In genomic region chr11:119033874-119034558, GRCm38 (mm10) we compare ENCODE assay signal across 8 mouse cellular contexts. TPM values are rescaled to one million over a fixed set of nuclear protein-coding genes. Genes with fewer than 3 reads are reported as not detected.
DNase-seq lines count a peak whose midpoint lies in the region; ATAC-seq and TF ChIP-seq lines count a peak whose summit lies in the region.

No protein-coding gene starts in this region.

- intact Hi-C loops in gastrocnemius, postnatal 14 days (cut with DNase I; ENCODE audit: low total_unique reads), result loop anchor here (2.0 to 10.0 kb wide), 2 partner anchors 51 to 155 kb away; partner anchors contain the start of gene Cbx4

- no peaks in the 10 kb centered on the region for H3K9me3 ChIP-seq in limb, embryonic 14.5 days (ENCODE audit: control insufficient read depth, low read length)
- H3K9me3 ChIP-seq in midbrain, embryonic 16.5 days (replicated peaks; ENCODE audit: control insufficient read depth, low read length, poor library complexity, severe bottlenecking), result no peaks in the 10 kb centered on the region
- no peaks in the 10 kb centered on the region for H3K9me3 ChIP-seq in stomach, embryonic 15.5 days

- peak; percentile 74 for ATAC-seq in limb, embryonic 14.5 days (ENCODE audit: low FRiP score, low read depth)
- 0 out of 2 replicates have a peak, but pooled peaks have one; percentile 12 for ATAC-seq in midbrain, embryonic 16.5 days
- 0 out of 2 replicates have a peak, but pooled peaks have one; percentile 15 for ATAC-seq in stomach, embryonic 15.5 days (ENCODE audit: insufficient read depth, low FRiP score, low read depth)

- TF ChIP-seq POLR2A in limb, embryonic 14.5 days (IDR thresholded peaks at IDR 0.05; ENCODE audit: borderline replicate concordance, extremely low read depth, insufficient read depth, insufficient read length), result no peak

- no peak overlapping the region for H3K9ac ChIP-seq in limb, embryonic 14.5 days (ENCODE audit: low read depth, low read length, severe bottlenecking)
- no peak overlapping the region for H3K9ac ChIP-seq in midbrain, embryonic 16.5 days (ENCODE audit: low read depth, low read length)
- H3K9ac ChIP-seq in stomach, embryonic 15.5 days, result no peak overlapping the region

- peak overlapping the region; percentile 19 for H3K4me3 ChIP-seq in limb, embryonic 14.5 days (replicated peaks; ENCODE audit: low read length)
- no peak overlapping the region for H3K4me3 ChIP-seq in midbrain, embryonic 16.5 days (ENCODE audit: low read depth, low read length)
- peak overlapping the region; percentile 27 for H3K4me3 ChIP-seq in stomach, embryonic 15.5 days (replicated peaks)

- H3K27ac ChIP-seq in limb, embryonic 14.5 days (replicated peaks; ENCODE audit: low read depth, low read length), result no peak overlapping the region
- H3K27ac ChIP-seq in midbrain, embryonic 16.5 days (ENCODE audit: low read length), result no peak overlapping the region
- no peak overlapping the region for H3K27ac ChIP-seq in stomach, embryonic 15.5 days

- H3K36me3 ChIP-seq in limb, embryonic 14.5 days (ENCODE audit: control insufficient read depth, insufficient read depth, low read length), result peaks cover 36% of the 10 kb centered on the region
- H3K36me3 ChIP-seq in midbrain, embryonic 16.5 days (ENCODE audit: control insufficient read depth, insufficient read depth, low read length), result peaks cover 8% of the 10 kb centered on the region; the same call in 1 of the 2 replicates
- H3K36me3 ChIP-seq in stomach, embryonic 15.5 days, result peaks cover 22% of the 10 kb centered on the region; the same call in 1 of the 2 replicates

- 1% methylated on average over 26 of the region's 26 CpGs for WGBS in limb, embryonic 14.5 days
- WGBS in midbrain, embryonic 16.5 days, result 3% methylated on average over 26 of the region's 26 CpGs
- 2% methylated on average over 26 of the region's 26 CpGs for WGBS in stomach, embryonic 15.5 days

- peak; percentile 75 for DNase-seq in right cerebral cortex, adult 18-20 months
- DNase-seq in right cerebral cortex, postnatal 36 days (ENCODE audit: low spot score in 2 of 2), result no peak
- peak; percentile 91 to 94 for DNase-seq in cerebellum, postnatal 14 days
- DNase-seq in gastrocnemius, postnatal 14 days, result peak; percentile 87
- DNase-seq in induced T-regulatory cell, adult 2 months (ENCODE audit: low read depth), result peak; percentile 92
- peak; percentile 78 for DNase-seq in limb, embryonic 14.5 days (ENCODE audit: low spot score)

- peaks cover 27% of the 10 kb centered on the region for H3K4me1 ChIP-seq in limb, embryonic 14.5 days (ENCODE audit: control insufficient read depth, insufficient read depth, low read length)
- peaks cover 37% of the 10 kb centered on the region for H3K4me1 ChIP-seq in midbrain, embryonic 16.5 days (ENCODE audit: control insufficient read depth, insufficient read depth, low read length)
- H3K4me1 ChIP-seq in stomach, embryonic 15.5 days, result peaks cover 36% of the 10 kb centered on the region

- peak overlapping the region; percentile 47 for H3K4me2 ChIP-seq in limb, embryonic 14.5 days (replicated peaks; ENCODE audit: low read depth, low read length, severe bottlenecking)
- H3K4me2 ChIP-seq in midbrain, embryonic 16.5 days (ENCODE audit: low read length), result peak overlapping the region; percentile 32; the same call in 1 of the 2 replicates
- peak overlapping the region; percentile 54 for H3K4me2 ChIP-seq in stomach, embryonic 15.5 days

- H3K27me3 ChIP-seq in limb, embryonic 14.5 days (ENCODE audit: control insufficient read depth, insufficient read depth, low read length), result peaks cover 43% of the 10 kb centered on the region
- peaks cover 29% of the 10 kb centered on the region for H3K27me3 ChIP-seq in midbrain, embryonic 16.5 days (ENCODE audit: control insufficient read depth, insufficient read depth, low read depth, low read length)
- H3K27me3 ChIP-seq in stomach, embryonic 15.5 days (replicated peaks), result peaks cover 44% of the 10 kb centered on the region

RNA-seq across cellular contexts. Expression of gene Cbx8, which starts 6.8 kb away (rescaled TPM):
- total RNA-seq in gastrocnemius, postnatal 14 days (2021), result 1 to 10 TPM; 2.1 to 2.7 TPM
- polyA plus RNA-seq in limb, embryonic 14.5 days (2012; rRNA removed), result 6.9 and 7.2 TPM in 2 replicates
- polyA plus RNA-seq in limb, embryonic 14.5 days (2014; fragmentation: Nextera tagmentation; extraction: Ambion mirVana), result 10.1 and 12.6 TPM in 2 replicates
- 8.5 and 8.6 TPM in 2 replicates for polyA plus RNA-seq in midbrain, embryonic 16.5 days (2015; fragmentation: Nextera tagmentation; extraction: Ambion mirVana)
- 6.9 and 7.2 TPM in 2 replicates for polyA plus RNA-seq in stomach, embryonic 15.5 days (2015; fragmentation: Nextera tagmentation; extraction: Ambion mirVana)

RNA-seq across cellular contexts. Expression of gene Cbx2, which starts 11.3 kb away (rescaled TPM):
- 1 to 10 TPM; 1.4 to 1.9 TPM for total RNA-seq in gastrocnemius, postnatal 14 days (2021)
- 35.7 and 40.4 TPM in 2 replicates for polyA plus RNA-seq in limb, embryonic 14.5 days (2012; rRNA removed)
- polyA plus RNA-seq in limb, embryonic 14.5 days (2014; fragmentation: Nextera tagmentation; extraction: Ambion mirVana), result 29.1 and 35.5 TPM in 2 replicates
- 13.3 and 18.0 TPM in 2 replicates for polyA plus RNA-seq in midbrain, embryonic 16.5 days (2015; fragmentation: Nextera tagmentation; extraction: Ambion mirVana)
- 21.3 and 24.8 TPM in 2 replicates for polyA plus RNA-seq in stomach, embryonic 15.5 days (2015; fragmentation: Nextera tagmentation; extraction: Ambion mirVana)

RNA-seq across cellular contexts. Expression of gene Enpp7, which starts 46.0 kb away (rescaled TPM):
- not detected for total RNA-seq in gastrocnemius, postnatal 14 days (2021)
- polyA plus RNA-seq in limb, embryonic 14.5 days (2012; rRNA removed), result 0.05 and 0.08 TPM in 2 replicates
- not detected in 2 replicates for polyA plus RNA-seq in limb, embryonic 14.5 days (2014; fragmentation: Nextera tagmentation; extraction: Ambion mirVana)
- not detected in 2 replicates for polyA plus RNA-seq in midbrain, embryonic 16.5 days (2015; fragmentation: Nextera tagmentation; extraction: Ambion mirVana)
- polyA plus RNA-seq in stomach, embryonic 15.5 days (2015; fragmentation: Nextera tagmentation; extraction: Ambion mirVana), result not detected in 2 replicates

RNA-seq across cellular contexts. Expression of gene Cbx4, which starts 52.0 kb away (rescaled TPM):
- 1 to 10 TPM; 4.7 to 5.9 TPM for total RNA-seq in gastrocnemius, postnatal 14 days (2021)
- 23.1 and 24.3 TPM in 2 replicates for polyA plus RNA-seq in limb, embryonic 14.5 days (2012; rRNA removed)
- polyA plus RNA-seq in limb, embryonic 14.5 days (2014; fragmentation: Nextera tagmentation; extraction: Ambion mirVana), result 10.9 and 11.4 TPM in 2 replicates
- polyA plus RNA-seq in midbrain, embryonic 16.5 days (2015; fragmentation: Nextera tagmentation; extraction: Ambion mirVana), result 23.9 and 25.6 TPM in 2 replicates
- 10.2 and 10.3 TPM in 2 replicates for polyA plus RNA-seq in stomach, embryonic 15.5 days (2015; fragmentation: Nextera tagmentation; extraction: Ambion mirVana)

Comparison
In these comparisons a context has a peak if more than half of its experiments do, and no peak if none do; other contexts are left out.
1. DNase-seq: peak in right cerebral cortex, adult 18-20 months (single experiment), cerebellum, postnatal 14 days (2 of 2), gastrocnemius, postnatal 14 days (single experiment), induced T-regulatory cell, adult 2 months (single experiment) and limb, embryonic 14.5 days (single experiment); none in right cerebral cortex, postnatal 36 days (0 of 2).
2. ATAC-seq: peak in every context shown above with its lines; median percentile 74 in limb, embryonic 14.5 days; 15 in stomach, embryonic 15.5 days; 12 in midbrain, embryonic 16.5 days.
3. Peak in every context shown above with its lines, with median percentiles within 50 percentile points of each other: H3K4me2 ChIP-seq.